Mouse (Mus musculus) E14TG2a.4 (cell line): Measurements from ENCODE around the gene Rhog.

Source experiments
- H3K27me3 ChIP-seq: 2 replicates; pipeline ENCODE4 v1.6.1; 2014; ENCODE audit warnings: low read length, control low read depth; ENCODE audit not compliant: insufficient read depth
- H3K36me3 ChIP-seq: 2 replicates; pipeline ENCODE4 v1.6.1; 2014; ENCODE audit warnings: low read length, control low read depth; ENCODE audit not compliant: insufficient read depth
- H3K4me1 ChIP-seq: replicated peaks from 2 replicates; pipeline ENCODE4 v1.6.1; 2014; ENCODE audit warnings: low read depth, low read length, control low read depth
- H3K4me3 ChIP-seq: replicated peaks from 2 replicates; pipeline ENCODE4 v1.5.1; 2014; ENCODE audit warnings: mild to moderate bottlenecking, low read length
- H3K9me3 ChIP-seq: 2 replicates; pipeline ENCODE4 v1.6.1; 2014; ENCODE audit warnings: low read length, control low read depth
- CTCF ChIP-seq: conservative IDR thresholded peaks from 2 replicates; pipeline ENCODE4 v1.5.1; 2014; ENCODE audit warnings: low read length
- NANOG ChIP-seq: IDR thresholded peaks from 2 replicates; pipeline ENCODE4 v1.6.1; 2014; ENCODE audit warnings: borderline replicate concordance, low read length, mixed read lengths
- POU5F1 ChIP-seq: IDR thresholded peaks from 2 replicates; pipeline ENCODE4 v1.6.1; 2014; ENCODE audit warnings: low read length, borderline replicate concordance

Gene Rhog

DNA sequence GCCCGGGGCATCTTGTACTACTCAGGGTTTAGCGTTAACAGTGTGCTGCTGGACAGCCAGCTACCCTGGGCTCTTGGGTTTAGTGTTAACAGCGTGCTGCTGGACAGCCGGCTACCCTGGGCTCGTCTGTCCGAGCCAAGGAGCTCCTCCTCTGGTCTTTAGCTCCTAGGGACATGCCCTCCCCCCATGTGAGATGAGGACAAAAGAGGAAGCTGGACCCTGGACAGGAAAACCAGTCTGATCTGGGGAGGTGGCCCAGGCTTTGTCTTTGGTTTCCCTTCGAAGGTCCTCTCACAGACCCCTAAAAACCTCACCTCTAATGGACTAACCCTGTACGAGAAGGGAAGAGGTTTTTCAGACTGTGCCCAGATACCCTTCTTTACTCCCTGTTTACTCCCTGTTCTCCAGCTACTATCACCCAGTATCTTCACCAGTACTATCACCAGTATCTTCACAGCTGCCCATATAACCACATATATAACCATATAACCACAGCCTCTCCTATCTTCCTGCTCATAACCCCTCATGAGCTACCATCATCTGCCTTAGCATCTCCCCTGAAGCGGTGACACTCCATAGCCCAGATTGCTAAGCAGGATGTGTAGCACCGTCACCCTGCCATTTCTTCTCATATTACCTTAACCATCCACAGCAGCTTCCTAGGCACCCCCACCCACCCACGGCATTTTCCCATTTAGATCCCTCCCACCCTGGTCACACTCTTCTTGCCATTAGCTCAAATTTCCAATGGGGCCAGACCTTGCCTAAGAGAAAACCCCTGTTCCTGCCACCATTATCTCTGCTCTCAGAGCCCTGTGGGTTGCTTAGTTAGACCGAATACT is 8.7 kb downstream of the Rhog start:
- H3K36me3 ChIP-seq: no peaks in the 10 kb centered on the region
- peaks cover 22% of the 10 kb centered on the region for H3K27me3 ChIP-seq
- H3K9me3 ChIP-seq: no peaks in the 10 kb centered on the region
- no peak overlapping the region for H3K4me3 ChIP-seq
- TF ChIP-seq NANOG: no peak
- TF ChIP-seq POU5F1: no peak
- no peak for TF ChIP-seq CTCF
- peaks cover 68% of the 10 kb centered on the region for H3K4me1 ChIP-seq

GRCm38 (mm10) chr7:102246265-102246664 is 9.6 kb downstream of the Rhog start:
- no peak for TF ChIP-seq CTCF
- TF ChIP-seq POU5F1: no peak
- TF ChIP-seq NANOG: no peak
- no peaks in the 10 kb centered on the region for H3K9me3 ChIP-seq
- H3K4me1 ChIP-seq: peaks cover 64% of the 10 kb centered on the region
- H3K36me3 ChIP-seq: peaks cover under 1% of the 10 kb centered on the region; the same call in 1 of the 2 replicates
- H3K27me3 ChIP-seq: peaks cover 22% of the 10 kb centered on the region
- H3K4me3 ChIP-seq: no peak overlapping the region

GRCm38 (mm10) chr7:102245775-102246174 is 10.1 kb downstream of the Rhog start:
- Histone ChIP-seq H3K4me3 (no peak overlapping the region), H3K9me3 (no peaks in the 10 kb centered on the region), H3K36me3 (peaks cover 5% of the 10 kb centered on the region), H3K4me1 (peaks cover 59% of the 10 kb centered on the region), H3K27me3 (peaks cover 22% of the 10 kb centered on the region)
- TF ChIP-seq CTCF (no peak), POU5F1 (no peak), NANOG (no peak)

- peaks cover 22% of the 10 kb centered on the region for H3K27me3 ChIP-seq
- H3K9me3 ChIP-seq: no peaks in the 10 kb centered on the region
- H3K4me3 ChIP-seq: no peak overlapping the region
- peaks cover 12% of the 10 kb centered on the region for H3K36me3 ChIP-seq
- peaks cover 63% of the 10 kb centered on the region for H3K4me1 ChIP-seq
- TF ChIP-seq CTCF: no peak
- TF ChIP-seq POU5F1: no peak
- TF ChIP-seq NANOG: no peak
These were observed 10.9 kb downstream of the Rhog start for GRCm38 (mm10) chr7:102244782-102245535.

DNA sequence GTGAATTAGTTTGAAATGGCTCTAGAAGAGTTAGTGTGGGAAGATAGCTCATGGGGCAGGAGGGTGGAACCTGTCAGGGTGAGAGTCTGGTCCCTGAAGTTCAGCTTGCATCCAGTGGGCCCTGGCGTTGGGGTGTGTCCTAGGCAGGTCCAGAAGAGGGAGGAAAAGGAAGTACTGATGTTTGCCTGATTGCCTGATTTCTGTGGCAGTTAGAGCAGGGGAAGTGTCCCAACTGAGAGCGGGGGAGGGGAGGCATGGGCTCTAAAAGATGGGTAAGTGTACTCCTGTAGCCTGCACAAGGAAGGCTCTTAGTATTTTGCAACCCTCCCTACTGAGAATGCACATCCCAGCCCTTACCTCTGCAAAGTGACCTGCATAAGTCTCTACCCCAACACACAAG is 12.0 kb downstream of the Rhog start:
- H3K4me3 ChIP-seq: no peak overlapping the region
- TF ChIP-seq CTCF (no peak), POU5F1 (no peak), NANOG (no peak)

GRCm38 (mm10) chr7:102242917-102243316 is 12.9 kb downstream of the Rhog start:
- Histone ChIP-seq H3K36me3 (peaks cover 28% of the 10 kb centered on the region), H3K27me3 (peaks cover 11% of the 10 kb centered on the region), H3K9me3 (no peaks in the 10 kb centered on the region), H3K4me1 (peaks cover 63% of the 10 kb centered on the region), H3K4me3 (no peak overlapping the region)
- TF ChIP-seq NANOG: no peak
- TF ChIP-seq POU5F1: no peak
- TF ChIP-seq CTCF: no peak

More for the DNA sequence above, 12.0 kb downstream of the Rhog start:
- peaks cover 19% of the 10 kb centered on the region for H3K27me3 ChIP-seq
- H3K36me3 ChIP-seq: peaks cover 21% of the 10 kb centered on the region
- peaks cover 68% of the 10 kb centered on the region for H3K4me1 ChIP-seq
- H3K9me3 ChIP-seq: no peaks in the 10 kb centered on the region

GRCm38 (mm10) chr7:102242371-102242770 is 13.5 kb downstream of the Rhog start:
- peaks cover 58% of the 10 kb centered on the region for H3K4me1 ChIP-seq
- TF ChIP-seq NANOG (no peak), CTCF (no peak), POU5F1 (no peak)

DNA sequence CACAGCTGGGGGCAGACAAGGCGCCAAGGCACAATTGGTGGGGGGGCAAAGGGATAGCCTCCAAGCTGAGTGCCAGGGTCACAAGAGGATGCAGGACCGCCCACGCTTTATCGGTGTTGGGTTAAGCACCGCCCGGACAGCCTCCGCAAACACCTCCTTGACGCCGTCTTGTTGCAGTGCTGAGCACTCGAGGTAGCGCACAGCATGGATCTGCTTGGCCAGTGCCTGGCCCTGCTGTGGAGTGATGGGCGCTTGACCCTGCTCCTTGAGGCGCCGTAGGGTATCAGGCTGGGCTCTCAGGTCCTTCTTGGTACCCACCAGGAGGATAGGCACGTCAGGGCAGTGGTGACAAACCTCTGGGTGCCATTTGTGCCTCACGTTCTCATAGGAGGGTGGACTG is 16.3 kb downstream of the Rhog start:
- TF ChIP-seq CTCF (no peak), NANOG (no peak), POU5F1 (no peak)
- Histone ChIP-seq H3K4me1 (peaks cover 51% of the 10 kb centered on the region), H3K27me3 (peaks cover 15% of the 10 kb centered on the region; the same call in 1 of the 2 replicates), H3K9me3 (no peaks in the 10 kb centered on the region), H3K36me3 (peaks cover 57% of the 10 kb centered on the region), H3K4me3 (peak overlapping the region; percentile 39)

More at GRCm38 (mm10) chr7:102242371-102242770, 13.5 kb downstream of the Rhog start:
- Histone ChIP-seq H3K9me3 (no peaks in the 10 kb centered on the region), H3K4me3 (no peak overlapping the region), H3K27me3 (0 out of 2 replicates have a peak, but pooled peaks cover 6% of the 10 kb centered on the region), H3K36me3 (peaks cover 34% of the 10 kb centered on the region)
